Mouse (Mus musculus): ENCODE measurements around the gene Rbmxl1.

GRCm38 (mm10) chr8:78536716-78537115 is 28.0 kb upstream of the Rbmxl1 start:
- TF ChIP-seq CTCF (IDR thresholded peaks at IDR 0.05; ENCODE audit: control insufficient read depth, insufficient read depth, insufficient read length), result no peak
- TF ChIP-seq MAX (IDR thresholded peaks at IDR 0.05), result no peak
- TF ChIP-seq FOSL1 (IDR thresholded peaks at IDR 0.05; ENCODE audit: insufficient read depth, low read length, poor library complexity, severe bottlenecking), result no peak
- TF ChIP-seq CEBPB (IDR thresholded peaks at IDR 0.05; ENCODE audit: low read depth), result no peak
- TF ChIP-seq MYOD1 (IDR thresholded peaks at IDR 0.05; ENCODE audit: control insufficient read depth, insufficient read length, low read depth), result no peak
- TF ChIP-seq MYOG (IDR thresholded peaks at IDR 0.05; ENCODE audit: control insufficient read depth, extremely low read depth, insufficient read length), result no peak
